Mouse (Mus musculus): ENCODE measurements at regions not wholly inside any gene's neighbourhood (a gene's known extent, or its start where the extent isn't known, plus 50 kb on each side); places are given as distances from the start of the nearest gene placed in this dataset.

GRCm38 (mm10) chr3:52555038-52555437, 286.9 kb downstream of the Foxo1 start:
- DNase-seq (ENCODE audit: low spot score in 2 of 2) = no peak

DNA sequence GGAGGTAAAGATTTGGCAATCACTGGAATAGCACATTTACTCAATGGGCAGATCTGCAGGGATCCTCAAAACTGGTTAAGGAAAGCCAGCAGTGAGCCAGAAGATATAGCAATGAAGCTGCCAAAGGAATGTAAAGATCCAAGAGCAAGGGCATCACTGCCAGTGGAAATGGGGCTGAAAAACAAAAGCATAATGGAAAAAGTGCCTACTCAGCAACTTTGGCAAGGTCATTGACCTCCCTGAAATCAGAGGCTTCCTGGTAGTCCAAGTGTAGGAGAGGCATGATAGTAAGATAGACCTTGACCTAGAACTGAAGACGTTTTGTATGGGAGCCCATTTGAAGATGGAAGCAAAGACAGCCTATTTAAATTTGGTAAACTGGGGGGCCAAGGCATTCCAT, 286.4 kb downstream of the Foxo1 start:
- no peak for DNase-seq (ENCODE audit: low spot score in 2 of 2)

DNA sequence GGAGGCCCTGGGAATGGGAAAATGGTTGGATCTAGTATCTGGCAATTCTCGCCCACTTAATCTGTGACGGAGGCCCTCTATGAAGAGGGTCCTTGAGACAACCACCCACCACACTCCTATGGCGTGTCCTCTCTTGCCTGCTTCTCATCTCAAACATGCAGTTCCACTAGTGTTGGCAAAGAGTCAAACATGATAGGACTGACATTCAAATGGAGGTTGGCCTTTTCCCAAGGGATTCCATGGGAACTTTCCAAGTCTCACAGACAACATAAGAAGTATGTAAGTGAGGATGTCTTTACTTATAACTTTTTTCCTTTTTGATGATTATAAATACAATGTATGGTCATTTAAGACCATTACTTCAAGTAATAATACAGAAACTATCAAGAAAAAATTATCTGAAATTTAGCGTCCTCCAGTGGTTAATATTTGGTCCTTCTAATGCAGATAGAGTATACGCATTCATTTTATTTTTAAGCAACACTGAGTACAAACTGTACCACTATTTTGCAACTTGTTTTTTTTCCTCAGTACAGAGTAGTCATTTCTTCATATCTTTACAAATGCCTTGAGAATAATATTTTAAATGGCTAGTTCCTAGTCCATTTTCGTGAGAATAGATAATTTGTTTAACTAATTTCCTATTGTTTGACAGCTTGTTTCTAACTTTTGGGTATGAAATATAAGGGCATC, 280.2 kb downstream of the Foxo1 start:
- DNase-seq (ENCODE audit: low spot score in 2 of 2) = no peak

DNA sequence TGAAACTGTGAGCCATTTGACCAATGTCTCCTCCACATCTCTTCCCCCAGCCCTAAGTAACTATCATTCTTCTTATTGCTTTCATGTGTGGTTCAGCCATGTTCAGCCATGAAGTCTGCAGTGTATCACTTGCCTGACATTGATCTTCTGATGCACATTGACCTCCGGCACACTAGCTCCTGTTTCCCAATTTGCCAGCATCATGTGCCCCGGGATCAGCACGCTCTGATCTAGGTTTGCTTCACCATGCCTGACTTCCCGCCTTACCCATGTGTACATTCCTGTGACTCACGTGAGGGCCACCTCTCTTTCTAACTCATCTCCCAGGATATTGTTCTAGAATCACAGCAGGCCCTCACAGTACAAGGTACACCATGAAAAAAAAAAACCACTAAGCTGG, 277.9 kb downstream of the Foxo1 start:
- DNase-seq (ENCODE audit: low spot score in 2 of 2) = no peak

DNA sequence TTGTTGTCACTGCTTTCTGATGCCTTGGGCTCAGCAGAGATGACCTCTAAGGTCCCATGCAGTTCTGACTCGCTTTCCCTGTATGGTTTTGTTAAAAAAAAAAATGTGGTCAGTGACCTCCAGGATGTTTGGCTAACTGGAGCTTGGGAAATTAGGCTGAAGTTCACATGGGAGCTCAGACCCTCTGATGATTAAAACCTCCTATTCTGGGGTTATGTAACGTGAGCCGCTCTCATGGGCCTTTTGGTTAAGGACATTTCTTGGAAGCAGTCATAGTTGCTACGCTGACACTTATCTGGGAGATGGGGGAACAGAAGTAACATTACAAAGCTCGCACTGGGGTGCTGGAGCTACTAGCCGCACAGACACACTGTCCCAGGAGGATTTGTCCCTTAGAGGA, 274.9 kb downstream of the Foxo1 start:
- DNase-seq (ENCODE audit: low spot score in 2 of 2) = no peak

DNA sequence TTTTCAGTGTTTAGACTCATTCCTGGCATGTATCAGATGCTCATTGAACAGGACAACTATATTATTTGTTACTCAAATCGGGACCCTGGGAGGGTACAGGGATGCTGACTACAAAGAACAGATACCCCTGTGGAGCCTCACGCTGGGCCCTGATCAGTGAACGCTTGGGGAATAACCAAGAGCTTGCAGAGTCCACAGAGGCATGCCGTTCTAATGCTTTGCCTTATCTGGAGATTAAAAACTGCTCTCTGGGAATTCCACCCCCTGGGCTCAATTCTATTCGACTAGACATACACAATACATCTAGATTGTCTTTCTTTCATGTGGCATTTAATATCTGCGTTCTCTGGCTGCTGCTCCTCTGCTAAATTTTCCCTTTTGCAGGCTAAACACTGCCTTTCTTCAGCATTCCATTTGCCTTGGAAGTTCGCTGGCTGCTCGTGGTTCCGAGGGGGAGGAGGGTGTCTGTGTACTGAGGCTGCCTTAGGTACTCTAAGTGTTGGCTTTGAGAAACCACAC, 272.8 kb downstream of the Foxo1 start:
- DNase-seq (ENCODE audit: low spot score in 2 of 2) = no peak

- no peak for DNase-seq (ENCODE audit: low spot score in 2 of 2)
Measured at GRCm38 (mm10) chr3:52539813-52540378, 271.8 kb downstream of the Foxo1 start.

GRCm38 (mm10) chr3:52538306-52538705, 270.2 kb downstream of the Foxo1 start:
- DNase-seq (ENCODE audit: low spot score in 2 of 2) = no peak

DNA sequence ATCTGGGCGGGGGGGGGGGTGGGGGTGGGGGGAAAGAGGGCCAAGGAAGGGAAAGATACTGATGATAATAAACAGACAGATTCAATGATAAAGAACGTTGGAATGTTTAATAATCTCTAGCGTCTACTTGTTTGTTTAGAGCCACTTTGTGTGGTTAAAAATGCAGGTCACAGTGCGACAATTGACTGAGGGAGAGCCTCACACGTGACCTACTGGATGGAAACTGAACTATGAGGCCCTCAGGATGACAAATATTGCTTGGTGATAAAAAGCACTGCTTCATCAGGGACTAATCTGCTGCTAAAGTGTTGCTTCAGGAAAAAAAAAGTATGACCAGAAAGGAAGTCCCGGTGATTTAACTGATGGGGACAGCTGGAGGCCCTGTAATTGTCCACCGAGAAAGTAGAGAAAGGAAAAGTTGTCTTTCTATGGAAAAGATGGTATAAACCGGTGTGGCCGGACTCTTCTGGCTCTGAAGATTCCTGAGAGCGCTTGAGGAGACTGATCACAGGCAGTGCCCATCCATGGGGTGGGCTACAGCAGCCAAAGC, 269.3 kb downstream of the Foxo1 start:
- DNase-seq (ENCODE audit: low spot score in 2 of 2) = no peak

DNA sequence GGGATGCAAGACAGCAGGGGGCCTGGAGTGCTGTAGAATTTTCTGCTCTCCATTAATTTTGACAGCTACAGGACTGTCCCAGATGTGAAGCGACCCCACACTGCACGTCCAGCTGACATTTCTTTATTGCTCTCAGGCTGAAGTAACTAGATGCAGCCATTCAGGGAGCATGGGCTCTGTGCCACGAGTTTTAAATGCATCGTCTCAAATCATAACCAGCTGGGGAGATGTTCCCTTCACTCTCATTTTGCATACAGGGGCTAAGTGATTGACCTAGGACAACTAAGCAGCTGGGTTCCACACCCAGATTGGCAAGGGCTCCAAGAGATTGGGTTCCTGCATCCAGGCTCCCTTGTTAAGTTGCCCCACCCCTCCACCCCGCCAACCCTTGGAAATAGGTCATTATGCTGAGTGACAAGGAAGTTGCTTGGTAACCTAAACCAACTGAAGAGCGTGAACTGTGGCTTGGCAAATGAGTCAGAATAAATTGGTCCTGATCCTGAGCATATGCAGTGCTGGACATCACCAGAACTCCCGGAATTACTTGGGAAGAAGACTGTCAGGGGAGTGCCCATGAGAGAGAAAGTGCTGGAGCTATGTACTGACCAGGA, 267.4 kb downstream of the Foxo1 start:
- DNase-seq (ENCODE audit: low spot score in 2 of 2) = peak in 1 of 2 experiments; percentile 38

- no peak for DNase-seq (ENCODE audit: low spot score in 2 of 2)
Measured at GRCm38 (mm10) chr3:52534118-52534517, 266.0 kb downstream of the Foxo1 start.

- DNase-seq (ENCODE audit: low spot score in 2 of 2) = no peak
Measured at GRCm38 (mm10) chr3:52531686-52532351, 263.7 kb downstream of the Foxo1 start.

GRCm38 (mm10) chr3:52530406-52530970, 262.4 kb downstream of the Foxo1 start:
- no peak for DNase-seq (ENCODE audit: low spot score in 2 of 2)

GRCm38 (mm10) chr3:52529136-52529535, 261.0 kb downstream of the Foxo1 start:
- DNase-seq (ENCODE audit: low spot score in 2 of 2) = no peak

DNA sequence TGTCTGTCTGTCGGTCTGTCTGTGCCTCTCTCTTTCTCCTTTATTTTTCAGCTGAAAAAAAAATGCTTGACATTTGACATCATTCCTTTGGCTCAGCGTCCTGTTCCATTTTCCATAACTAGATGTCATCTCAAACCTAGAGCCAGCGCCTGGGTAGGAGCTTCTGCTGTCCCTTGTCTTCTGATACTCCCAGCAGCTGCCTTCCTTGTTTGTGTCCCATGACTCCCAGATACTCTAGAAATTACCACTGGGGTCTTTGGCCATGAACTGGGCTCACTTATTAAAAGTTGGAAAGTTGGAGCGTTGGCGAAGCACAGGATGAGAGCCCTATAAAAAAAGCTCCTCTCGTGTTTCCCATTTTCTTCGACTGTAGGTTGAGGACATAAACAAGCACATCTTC, 260.4 kb downstream of the Foxo1 start:
- no peak for DNase-seq (ENCODE audit: low spot score in 2 of 2)

DNA sequence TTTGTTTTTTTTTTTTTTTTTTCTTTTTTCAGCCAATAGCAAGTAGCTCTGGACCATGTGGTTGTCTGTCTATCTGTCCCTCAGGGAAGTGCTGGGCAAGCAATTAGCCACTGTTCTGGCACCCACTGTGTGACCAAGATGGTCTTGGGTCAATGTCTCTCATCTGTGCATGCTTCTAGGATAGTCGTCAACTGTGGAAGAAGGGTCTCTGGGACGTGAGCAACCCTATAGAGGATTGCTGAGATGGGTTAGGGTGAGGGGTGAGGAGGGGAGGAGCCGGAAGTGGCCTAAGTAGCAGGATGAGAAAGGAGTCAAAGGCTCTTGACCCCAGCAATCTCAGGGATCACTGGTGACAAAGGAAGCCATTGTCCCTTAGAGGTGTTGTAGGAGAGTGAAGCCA, 259.6 kb downstream of the Foxo1 start:
- no peak for DNase-seq (ENCODE audit: low spot score in 2 of 2)

- DNase-seq (ENCODE audit: low spot score in 2 of 2) = no peak
Measured at GRCm38 (mm10) chr3:52527010-52527754, 259.0 kb downstream of the Foxo1 start.

GRCm38 (mm10) chr3:52522886-52523285, 254.8 kb downstream of the Foxo1 start:
- DNase-seq (ENCODE audit: low spot score in 2 of 2) = no peak

DNA sequence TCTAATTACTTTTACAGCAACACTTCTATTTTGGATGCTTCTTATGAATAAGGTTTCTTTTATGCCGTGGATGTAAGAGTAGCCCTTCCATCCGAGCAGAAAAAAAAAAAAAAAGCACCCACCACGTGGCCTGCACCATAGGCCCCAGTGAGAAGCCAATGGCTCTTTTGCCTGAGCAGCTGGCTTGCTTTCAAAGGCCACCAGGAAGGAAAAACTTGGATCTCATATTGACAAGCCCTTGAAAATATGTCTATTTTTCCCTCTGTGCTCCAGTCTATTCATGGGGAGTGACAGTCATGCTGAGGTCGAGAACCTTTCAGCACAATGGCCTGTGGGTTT, 252.4 kb downstream of the Foxo1 start:
- no peak for DNase-seq (ENCODE audit: low spot score in 2 of 2)

GRCm38 (mm10) chr3:52519910-52520608, 251.9 kb downstream of the Foxo1 start:
- DNase-seq (ENCODE audit: low spot score in 2 of 2) = no peak

Data from gastrocnemius, postnatal 4 days (tissue).